In the genomic region with DNA sequence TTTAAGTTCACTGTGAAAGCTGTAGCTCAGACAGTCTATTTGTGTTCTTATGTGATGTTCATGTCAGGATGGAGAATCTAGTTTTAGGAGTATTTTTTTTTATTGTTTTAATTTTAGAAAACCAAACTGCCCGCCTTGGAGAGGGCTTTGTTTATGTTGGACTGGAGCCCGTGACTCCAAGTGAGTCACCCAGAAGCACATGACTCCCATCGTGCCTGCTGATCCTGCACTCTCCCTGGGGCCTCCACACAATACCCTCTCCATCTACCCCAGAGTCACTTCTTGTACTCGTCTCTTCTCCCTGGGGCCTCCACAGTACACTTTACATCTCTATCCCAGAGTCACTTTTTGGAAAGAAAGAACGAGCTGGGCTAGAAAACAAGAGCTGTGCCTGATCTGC, we compare ENCODE assay signal across 14 mouse cellular contexts. TPM values are rescaled to one million over a fixed set of nuclear protein-coding genes. Genes with fewer than 3 reads are reported as not detected.
DNase-seq lines count a peak whose midpoint lies in the region; ATAC-seq and TF ChIP-seq lines count a peak whose summit lies in the region.
"Had no signal": no experiment of that assay in that cellular context is flagged by ENCODE, and none has a peak within 500 bp of the region (broad histone marks: within the 10 kb centered on the region; RNA-seq: fewer than 3 reads in every experiment).

No protein-coding gene starts in this region.

- no peak for TF ChIP-seq EP300 in heart, postnatal 0 days (IDR thresholded peaks at IDR 0.05; ENCODE audit: low read depth)
- TF ChIP-seq EP300 in lung, postnatal 0 days (IDR thresholded peaks at IDR 0.05), result 0 out of 2 replicates have a peak, but pooled peaks have one; percentile 27

- WGBS in heart, postnatal 0 days, result 20% methylated on average over 5 of the region's 5 CpGs
- 17% methylated on average over 5 of the region's 5 CpGs for WGBS in lung, postnatal 0 days

- H3K27me3 ChIP-seq in heart, postnatal 0 days (ENCODE audit: control insufficient read depth, insufficient read depth, low read length), result no peaks in the 10 kb centered on the region
- H3K27me3 ChIP-seq in Patski, result no peaks in the 10 kb centered on the region
- no peaks in the 10 kb centered on the region for H3K27me3 ChIP-seq in lung, postnatal 0 days (replicated peaks; ENCODE audit: insufficient read depth, low read length)
- H3K27me3 ChIP-seq: stomach, embryonic 15.5 days had no signal

- POLR2A ChIA-PET in Patski (lab: Charles Lee), result no interaction called here

- H3K4me3 ChIP-seq in heart, postnatal 0 days (ENCODE audit: low read depth, low read length), result no peak overlapping the region
- H3K4me3 ChIP-seq in lung, postnatal 0 days (ENCODE audit: low read depth, low read length), result no peak overlapping the region
- H3K4me3 ChIP-seq: hindbrain, embryonic 15.5 days; left cerebral cortex, adult 2 months; limb, embryonic 13.5 days; stomach, embryonic 15.5 days had no signal

- no peak overlapping the region for H3K9ac ChIP-seq in heart, postnatal 0 days (replicated peaks; ENCODE audit: low read depth, low read length)
- H3K9ac ChIP-seq in lung, postnatal 0 days (replicated peaks; ENCODE audit: low read depth), result no peak overlapping the region
- H3K9ac ChIP-seq: hindbrain, embryonic 15.5 days; limb, embryonic 13.5 days; liver, postnatal 0 days; stomach, embryonic 15.5 days had no signal

- no peak overlapping the region for H3K27ac ChIP-seq in heart, postnatal 0 days (ENCODE audit: low read depth)
- no peak overlapping the region for H3K27ac ChIP-seq in lung, postnatal 0 days (ENCODE audit: low read length)
- H3K27ac ChIP-seq: hindbrain, embryonic 15.5 days; left cerebral cortex, adult 2 months; limb, embryonic 13.5 days; stomach, embryonic 15.5 days had no signal

- ATAC-seq in heart, postnatal 0 days (ENCODE audit: insufficient read depth, low read depth), result no peak
- peak; percentile 4 for ATAC-seq in Patski
- peak; percentile 86 for ATAC-seq in lung, postnatal 0 days
- ATAC-seq: liver, postnatal 0 days had no signal

- CTCF ChIA-PET in Patski (lab: Charles Lee), result interaction anchor here (1.0 kb wide), 1 partner anchor 11 kb away, joined by 4 read pairs; no protein-coding TSS in a partner anchor

- DNase-seq in heart, postnatal 0 days (ENCODE audit: low spot score), result peak; percentile 20
- DNase-seq in heart, adult 8-10 months (ENCODE audit: low spot score), result no peak
- DNase-seq in 3T3-L1 (ENCODE audit: low read depth, low spot score) (peak; percentile 80), Patski (ENCODE audit: low read depth, low spot score) (peak; percentile 6)
- DNase-seq in lung, postnatal 0 days (ENCODE audit: low spot score), result peak; percentile 55
- no peak for DNase-seq in cerebellum, adult 11-12 months
- no peak for DNase-seq in left cerebral cortex, adult 18-20 months (ENCODE audit: low spot score in 2 of 2)
- DNase-seq: liver, postnatal 0 days; midbrain, embryonic 14.5 days; thymus, postnatal 36 days had no signal

- H3K4me2 ChIP-seq in heart, postnatal 0 days (ENCODE audit: low read depth, low read length), result no peak overlapping the region
- H3K4me2 ChIP-seq in lung, postnatal 0 days (replicated peaks; ENCODE audit: low read depth, low read length), result no peak overlapping the region
- H3K4me2 ChIP-seq: hindbrain, embryonic 15.5 days; limb, embryonic 13.5 days; stomach, embryonic 15.5 days had no signal

- in situ Hi-C loops in Patski (cut with MboI; ENCODE audit: low pct_unique_long_range_greater_than_20kb), result no loop called here

- H3K4me1 ChIP-seq in heart, postnatal 0 days (ENCODE audit: control insufficient read depth, insufficient read depth), result peaks cover 6% of the 10 kb centered on the region
- H3K4me1 ChIP-seq in lung, postnatal 0 days (ENCODE audit: insufficient read depth, low read depth, low read length), result no peaks in the 10 kb centered on the region
- H3K4me1 ChIP-seq: hindbrain, embryonic 15.5 days; stomach, embryonic 15.5 days had no signal

- no peaks in the 10 kb centered on the region for H3K9me3 ChIP-seq in heart, postnatal 0 days (replicated peaks; ENCODE audit: control insufficient read depth, low read length)
- no peaks in the 10 kb centered on the region for H3K9me3 ChIP-seq in lung, postnatal 0 days (ENCODE audit: low read length)
- H3K9me3 ChIP-seq: hindbrain, embryonic 15.5 days; limb, embryonic 13.5 days; stomach, embryonic 15.5 days had no signal

- no peaks in the 10 kb centered on the region for H3K36me3 ChIP-seq in heart, postnatal 0 days (replicated peaks; ENCODE audit: control insufficient read depth, insufficient read depth, low read length)
- no peaks in the 10 kb centered on the region for H3K36me3 ChIP-seq in lung, postnatal 0 days (ENCODE audit: insufficient read depth, low read length)
- H3K36me3 ChIP-seq: hindbrain, embryonic 15.5 days; stomach, embryonic 15.5 days had no signal

- no peak for TF ChIP-seq CTCF in heart, postnatal 0 days (IDR thresholded peaks at IDR 0.05; ENCODE audit: low read depth)
- TF ChIP-seq CTCF in Patski (IDR thresholded peaks at IDR 0.05), result no peak
- TF ChIP-seq CTCF in lung, postnatal 0 days (IDR thresholded peaks at IDR 0.05), result no peak

RNA-seq across cellular contexts. Expression of a gene that starts 30.5 kb away (rescaled TPM):
- total RNA-seq in heart, postnatal 0 days (2014; rRNA removed; ENCODE audit: low replicate concordance), result 81.7 and 84.3 TPM in 2 replicates
- polyA plus RNA-seq in heart, postnatal 0 days (2015; fragmentation: Nextera tagmentation; extraction: Ambion mirVana), result 272 and 277 TPM in 2 replicates
- 100 to 1,000 TPM in 2 of 4 experiments, 10 to 100 TPM in 2; 86.4 to 114 (median 96.3) TPM for total RNA-seq in heart, adult 8-10 months (2022)
- 198 TPM for polyA plus RNA-seq in Patski (2021)
- polyA plus RNA-seq in lung, postnatal 0 days (2015; fragmentation: Nextera tagmentation; extraction: Ambion mirVana), result 248 and 252 TPM in 2 replicates
- total RNA-seq in left cerebral cortex, adult 18-20 months (2021), result 10 to 100 TPM; 43.4 to 44.4 TPM

Comparison
In these comparisons a context has a peak if more than half of its experiments do, and no peak if none do; other contexts are left out.
1. DNase-seq: peak in heart, postnatal 0 days (single experiment), 3T3-L1 (single experiment), Patski (single experiment) and lung, postnatal 0 days (single experiment); none in heart, adult 8-10 months (single experiment), cerebellum, adult 11-12 months (single experiment) and left cerebral cortex, adult 18-20 months (0 of 2).